Mouse (Mus musculus) forebrain, embryonic 11.5 days (tissue): ENCODE data around the gene Pycr1. TPM values are rescaled to one million over a fixed set of nuclear protein-coding genes. Genes with fewer than 3 reads are reported as not detected.

ENCODE experiments used
- ATAC-seq: fragments of 200-750 bp; cut with Nextera tagmentation; replicated peaks from 2 replicates; pipeline ENCODE4 v1.8.0; 2017; ENCODE audit warnings: moderate TSS enrichment; ENCODE audit not compliant: low FRiP score
- DNase-seq: peaks from one replicate; pipeline ENCODE4 v3.0.0-alpha.2; 2017; ENCODE audit warnings: low spot score
- H3K27ac ChIP-seq: fragments of 300-500 bp; sonication (generic); 2 replicates; pipeline ENCODE4 v1.5.1; 2014; ENCODE audit warnings: low read depth, low read length
- H3K27me3 ChIP-seq: fragments of 300-500 bp; sonication (generic); 2 replicates; pipeline ENCODE4 v1.6.1; 2014; ENCODE audit warnings: mild to moderate bottlenecking, low read length, mixed read lengths; ENCODE audit not compliant: control insufficient read depth, insufficient read depth
- H3K36me3 ChIP-seq: fragments of 300-500 bp; sonication (generic); 2 replicates; pipeline ENCODE4 v1.6.1; 2014; ENCODE audit warnings: mild to moderate bottlenecking, low read length, moderate library complexity, mixed read lengths; ENCODE audit not compliant: control insufficient read depth, insufficient read depth
- H3K4me1 ChIP-seq: fragments of 300-500 bp; sonication (generic); replicated peaks from 2 replicates; pipeline ENCODE4 v1.6.1; 2014; ENCODE audit warnings: low read length, mixed read lengths; ENCODE audit not compliant: control insufficient read depth, insufficient read depth
- H3K4me2 ChIP-seq: fragments of 300-500 bp; sonication (generic); 2 replicates; pipeline ENCODE4 v1.6.1; 2014; ENCODE audit warnings: low read depth, mild to moderate bottlenecking, low read length, moderate library complexity, mixed read lengths; ENCODE audit not compliant: severe bottlenecking
- H3K4me3 ChIP-seq: fragments of 300-500 bp; sonication (generic); 2 replicates; pipeline ENCODE4 v1.5.1; 2014; ENCODE audit warnings: low read depth, low read length
- H3K9ac ChIP-seq: fragments of 300-500 bp; sonication (generic); 2 replicates; pipeline ENCODE4 v1.6.1; 2014; ENCODE audit warnings: low read length
- H3K9me3 ChIP-seq: fragments of 300-500 bp; sonication (generic); 2 replicates; pipeline ENCODE4 v1.6.1; 2016; ENCODE audit warnings: low read length, mixed read lengths; ENCODE audit not compliant: control insufficient read depth
- WGBS: fragments of 180-500 bp; shearing (Covaris S2); extraction: QIAGEN DNeasy Blood & Tissue Kit; methylation state at CpG from one replicate; pipeline ENCODE4 v1.1.7; 2014; 5-methylcytosine and 5-hydroxymethylcytosine counted together
- polyA plus RNA-seq: library from polyadenylated mRNA; unstranded; fragments of >200 nt; fragmentation: Nextera tagmentation; extraction: Ambion mirVana; gene quantifications from 2 replicates; pipeline ENCODE4 v1.2.1, GENCODE M21; 2014

The Pycr1 gene
- polyA plus RNA-seq, 1 experiment from 2014 or later = 33.7 TPM

DNA sequence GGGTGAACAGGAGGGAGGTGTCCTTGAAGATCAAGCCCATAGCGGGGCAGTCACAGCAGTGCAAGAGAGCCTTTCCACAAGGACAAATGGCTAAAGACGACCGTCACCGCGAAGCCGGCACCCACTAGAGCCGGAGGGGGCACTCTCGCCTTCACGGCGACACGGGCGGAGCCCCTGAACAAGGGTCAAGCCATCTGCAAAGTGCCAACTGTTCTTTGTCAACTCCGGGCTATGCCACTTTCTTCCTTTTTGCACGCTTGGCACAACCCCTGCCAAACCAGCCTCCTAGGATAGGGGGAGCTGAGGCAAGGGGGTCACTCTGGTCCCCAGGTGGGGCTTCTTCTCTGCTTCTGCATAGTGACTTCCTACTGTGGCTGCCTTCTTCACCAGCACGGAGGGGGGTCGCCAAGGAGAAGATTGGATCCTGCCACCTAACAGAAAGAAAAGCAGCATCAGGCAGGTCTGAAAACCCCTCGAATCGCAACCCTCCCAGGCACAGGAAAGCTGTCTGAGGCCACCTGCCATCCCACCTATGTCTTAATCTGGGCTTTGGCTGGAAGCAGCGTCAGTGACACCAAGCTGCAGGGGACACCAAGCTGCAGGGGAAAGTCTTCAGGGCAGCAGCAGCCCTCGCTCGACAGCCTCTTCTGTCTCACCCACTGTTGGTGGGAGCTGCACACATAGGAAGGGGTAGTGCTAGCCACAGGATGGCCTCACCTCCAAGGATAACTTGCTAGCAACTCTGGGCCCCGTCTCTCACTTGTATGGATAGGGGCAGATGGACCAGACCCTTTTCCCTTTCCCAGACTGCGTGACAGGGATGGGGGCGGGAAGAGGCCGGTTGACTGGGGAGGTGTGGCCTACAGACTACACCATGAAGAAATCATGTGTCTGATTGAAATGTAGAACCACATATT, 24.7 kb downstream of the Pycr1 start:
- Histone ChIP-seq H3K4me3 (no peak overlapping the region), H3K27me3 (no peaks in the 10 kb centered on the region), H3K4me1 (peaks cover 11% of the 10 kb centered on the region; the same call in 1 of the 2 replicates), H3K36me3 (peaks cover 3% of the 10 kb centered on the region; the same call in 1 of the 2 replicates), H3K9me3 (no peaks in the 10 kb centered on the region), H3K4me2 (no peak overlapping the region), H3K9ac (no peak overlapping the region), H3K27ac (no peak overlapping the region)
- no peak for ATAC-seq
- DNase-seq = no peak
- WGBS = 94% methylated on average over 25 of the region's 25 CpGs

DNA sequence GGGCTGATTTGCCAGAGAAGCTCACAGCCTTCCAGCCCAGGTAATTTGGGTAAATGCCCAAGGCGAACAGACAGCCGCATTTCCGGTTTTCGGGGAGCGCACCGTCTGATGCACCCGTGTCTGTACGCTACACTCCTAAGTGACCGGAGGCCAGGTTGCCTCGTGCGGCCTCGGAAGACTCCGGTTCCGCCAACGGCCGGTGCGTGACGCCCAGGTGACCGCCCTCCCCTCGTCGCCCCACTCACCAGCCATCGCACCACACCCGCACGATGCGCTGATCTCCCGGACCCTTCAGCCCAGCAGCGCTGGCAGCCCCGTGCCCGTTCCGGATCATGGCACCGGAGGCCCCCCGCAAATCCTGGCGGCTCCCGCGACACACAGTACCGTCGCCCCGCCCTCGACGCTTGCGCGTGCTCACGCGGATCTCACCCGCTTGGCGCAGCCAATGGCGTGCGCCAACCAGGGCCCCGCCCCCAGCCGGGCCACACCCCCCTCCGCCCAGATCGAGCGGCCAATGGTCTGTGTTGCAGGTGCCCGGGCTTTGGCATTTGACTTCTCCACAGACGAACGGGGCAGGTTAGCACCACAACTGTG, 26.0 kb downstream of the Pycr1 start, which contains the start of gene Pcyt2:
Gene Pcyt2, minus strand, starts transcription at position 418 of the 594 bp plus-strand sequence.
- no peaks in the 10 kb centered on the region for H3K27me3 ChIP-seq
- WGBS = under 1% methylated on average over 55 of the region's 56 CpGs
- peak within 1 kb of the TSS; percentile 79 for H3K4me3 ChIP-seq

DNA sequence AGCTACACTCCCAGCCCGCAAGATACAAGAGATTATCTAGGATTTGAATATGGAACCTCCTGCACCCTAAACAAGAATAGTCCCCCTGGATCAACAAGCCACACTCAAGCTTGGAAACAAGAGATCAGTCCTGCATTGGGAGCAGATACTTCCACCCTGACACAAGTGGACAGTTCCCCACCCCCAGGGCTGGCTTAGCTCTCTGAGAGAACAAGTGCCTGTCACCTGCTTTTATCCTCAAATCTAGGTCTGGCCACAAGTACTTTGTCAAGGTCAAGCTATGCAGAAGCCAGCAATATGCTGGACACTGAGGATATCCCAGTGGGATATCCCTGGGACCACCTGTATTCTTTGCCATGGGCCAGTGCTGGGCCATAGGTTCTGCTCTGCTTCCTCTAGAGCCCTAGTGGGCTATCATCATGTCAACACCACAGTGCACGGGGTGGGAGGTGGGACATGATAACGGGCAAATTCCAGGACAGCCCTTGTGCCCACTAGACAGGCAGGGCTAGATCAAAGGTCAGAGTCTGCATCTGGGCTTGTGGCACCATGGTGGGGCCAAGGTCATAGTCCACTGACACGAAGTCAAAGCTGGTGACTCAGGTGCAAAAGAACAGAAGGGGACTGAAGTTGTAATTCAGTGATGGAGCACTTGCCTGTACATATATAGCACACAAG, 26.8 kb downstream of the Pycr1 start:
- ATAC-seq (no peak), DNase-seq (no peak)
- H3K9ac ChIP-seq = peak overlapping the region; percentile 82
- 50% methylated on average over 4 of the region's 4 CpGs for WGBS
- H3K27me3 ChIP-seq = no peaks in the 10 kb centered on the region
- peaks cover 3% of the 10 kb centered on the region; the same call in 1 of the 2 replicates for H3K36me3 ChIP-seq
- peak overlapping the region; percentile 79 for H3K4me3 ChIP-seq
- H3K4me2 ChIP-seq = peak overlapping the region; percentile 82
- H3K27ac ChIP-seq = no peak overlapping the region
- H3K9me3 ChIP-seq = no peaks in the 10 kb centered on the region
- H3K4me1 ChIP-seq = peaks cover 11% of the 10 kb centered on the region; the same call in 1 of the 2 replicates

More for the DNA sequence above, 26.0 kb downstream of the Pycr1 start, which contains the start of gene Pcyt2:
- H3K4me2 ChIP-seq = peak within 1 kb of the TSS; percentile 82
- DNase-seq (peak; percentile 94), ATAC-seq (peak; percentile 95)
- peak within 1 kb of the TSS; percentile 66; the same call in 1 of the 2 replicates for H3K27ac ChIP-seq
- no peaks in the 10 kb centered on the region for H3K9me3 ChIP-seq
- peaks cover 3% of the 10 kb centered on the region; the same call in 1 of the 2 replicates for H3K36me3 ChIP-seq
- H3K9ac ChIP-seq = peak within 1 kb of the TSS; percentile 82
- peaks cover 11% of the 10 kb centered on the region; the same call in 1 of the 2 replicates for H3K4me1 ChIP-seq

DNA sequence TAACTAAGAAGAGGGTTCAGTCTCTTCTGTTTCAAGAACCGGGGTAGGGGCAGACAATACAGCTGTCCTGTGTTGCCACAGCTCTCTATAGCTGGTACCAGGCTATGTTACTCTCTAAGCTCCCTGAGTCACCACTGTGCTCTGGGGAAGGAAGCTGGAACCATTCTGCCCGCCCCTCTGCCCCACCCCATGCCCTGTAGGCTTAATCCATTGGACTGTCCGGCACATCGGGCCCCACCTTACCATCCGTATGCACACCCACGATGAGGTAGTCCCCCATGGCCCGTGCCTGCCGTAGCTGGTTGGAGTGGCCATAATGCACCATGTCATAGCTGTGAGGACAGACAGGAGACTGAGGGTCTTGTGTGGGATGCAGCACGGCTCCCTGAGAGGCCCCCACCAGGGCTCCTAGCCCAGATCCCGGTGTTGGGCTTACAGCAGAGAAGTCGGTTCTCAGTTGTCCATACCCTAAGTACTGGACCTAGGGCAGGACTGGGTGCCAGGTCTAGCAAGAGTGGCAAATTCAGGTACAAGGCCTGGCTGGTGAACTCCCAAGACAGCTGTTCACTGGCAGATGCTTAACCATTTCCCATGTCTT, 27.9 kb downstream of the Pycr1 start:
- H3K9ac ChIP-seq = no peak overlapping the region
- H3K36me3 ChIP-seq = peaks cover 3% of the 10 kb centered on the region; the same call in 1 of the 2 replicates
- no peak for DNase-seq
- peaks cover 11% of the 10 kb centered on the region; the same call in 1 of the 2 replicates for H3K4me1 ChIP-seq
- no peaks in the 10 kb centered on the region for H3K27me3 ChIP-seq
- H3K4me3 ChIP-seq = no peak overlapping the region
- 0 out of 2 replicates have a peak overlapping the region, but pooled peaks have one; percentile 21 for H3K4me2 ChIP-seq
- H3K27ac ChIP-seq = no peak overlapping the region
- H3K9me3 ChIP-seq = no peaks in the 10 kb centered on the region
- 92% methylated on average over 11 of the region's 11 CpGs for WGBS
- no peak for ATAC-seq

DNA sequence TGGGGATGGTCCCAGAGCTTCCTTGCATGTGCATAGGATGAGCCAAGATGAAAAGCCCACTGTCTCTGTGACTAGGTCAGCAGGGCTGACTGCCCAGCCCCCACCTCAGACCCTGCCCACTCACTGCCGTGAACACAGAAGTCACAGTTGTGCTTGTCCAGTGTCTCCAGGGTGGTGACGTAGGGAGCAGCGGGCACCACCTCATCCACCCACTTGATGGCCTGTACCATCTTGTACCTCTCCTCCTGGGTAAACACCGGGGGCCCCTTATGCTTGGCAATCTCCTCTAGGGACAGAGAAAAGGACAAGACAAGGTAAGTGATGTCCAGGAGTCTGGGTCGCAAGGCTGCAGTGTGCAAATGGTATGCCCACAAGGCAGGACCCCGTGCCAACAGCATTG, 28.4 kb downstream of the Pycr1 start:
- Histone ChIP-seq H3K36me3 (no peaks in the 10 kb centered on the region; the same call in 1 of the 2 replicates), H3K27ac (no peak overlapping the region), H3K27me3 (no peaks in the 10 kb centered on the region), H3K4me3 (no peak overlapping the region), H3K4me2 (no peak overlapping the region), H3K9ac (no peak overlapping the region), H3K4me1 (peaks cover 11% of the 10 kb centered on the region; the same call in 1 of the 2 replicates), H3K9me3 (no peaks in the 10 kb centered on the region)
- DNase-seq (no peak), ATAC-seq (no peak)
- 95% methylated on average over 6 of the region's 6 CpGs for WGBS

DNA sequence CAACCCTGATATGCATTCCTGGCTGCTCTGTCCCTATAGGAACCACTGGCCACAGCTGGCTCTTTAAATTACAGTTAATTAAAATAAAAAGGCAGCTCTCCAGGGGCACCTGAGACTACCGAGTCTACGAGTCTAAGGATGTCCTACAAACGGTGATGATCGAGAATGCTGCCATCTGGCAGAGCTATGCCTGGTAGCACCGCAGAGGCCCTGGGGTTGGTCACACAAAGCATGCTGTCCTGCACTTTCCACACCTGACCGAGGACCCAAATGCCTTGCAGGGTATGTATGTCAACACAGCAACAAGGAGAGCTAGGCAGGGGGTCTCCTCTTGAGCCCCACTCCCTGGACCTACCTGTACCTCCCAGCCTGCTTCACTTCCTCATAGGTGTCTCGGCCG, 29.6 kb downstream of the Pycr1 start:
- ATAC-seq = no peak
- H3K9ac ChIP-seq = no peak overlapping the region
- H3K9me3 ChIP-seq = no peaks in the 10 kb centered on the region
- WGBS = 89% methylated on average over 8 of the region's 8 CpGs
- H3K4me1 ChIP-seq = peaks cover 11% of the 10 kb centered on the region; the same call in 1 of the 2 replicates
- no peak overlapping the region for H3K27ac ChIP-seq
- no peaks in the 10 kb centered on the region; the same call in 1 of the 2 replicates for H3K36me3 ChIP-seq
- H3K4me2 ChIP-seq = no peak overlapping the region
- H3K27me3 ChIP-seq = no peaks in the 10 kb centered on the region
- H3K4me3 ChIP-seq = no peak overlapping the region
- DNase-seq = no peak

DNA sequence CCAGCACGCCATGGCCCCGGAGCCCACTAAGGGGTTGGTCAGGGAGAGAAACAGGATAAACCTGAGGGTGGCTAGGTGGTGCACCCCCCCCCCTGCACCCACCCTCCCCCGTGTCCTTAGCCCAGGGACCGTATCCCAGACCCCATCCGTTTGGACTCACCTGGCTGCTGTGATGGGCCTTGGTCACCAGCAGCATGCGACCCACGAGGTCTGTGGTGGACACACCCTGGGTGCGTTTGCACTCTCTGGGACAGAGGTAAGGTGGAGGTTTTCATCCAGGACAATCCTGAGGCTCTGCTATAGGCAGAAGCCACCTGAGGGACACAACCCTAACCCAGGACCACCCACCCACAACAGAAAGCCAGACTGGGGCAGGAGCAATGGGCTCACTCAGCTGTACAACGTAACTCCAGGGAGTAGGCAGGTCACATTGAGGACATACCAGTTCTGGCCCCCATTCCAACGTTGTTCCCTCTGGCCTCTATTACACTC, 30.0 kb downstream of the Pycr1 start:
- Histone ChIP-seq H3K4me3 (no peak overlapping the region), H3K4me1 (peaks cover 11% of the 10 kb centered on the region; the same call in 1 of the 2 replicates), H3K9me3 (no peaks in the 10 kb centered on the region), H3K9ac (no peak overlapping the region), H3K27me3 (no peaks in the 10 kb centered on the region), H3K27ac (no peak overlapping the region), H3K36me3 (no peaks in the 10 kb centered on the region; the same call in 1 of the 2 replicates), H3K4me2 (no peak overlapping the region)
- DNase-seq = peak; percentile 51
- no peak for ATAC-seq
- WGBS = 86% methylated on average over 10 of the region's 10 CpGs
